Mouse (Mus musculus): ENCODE data around the gene Ctbs.

DNA sequence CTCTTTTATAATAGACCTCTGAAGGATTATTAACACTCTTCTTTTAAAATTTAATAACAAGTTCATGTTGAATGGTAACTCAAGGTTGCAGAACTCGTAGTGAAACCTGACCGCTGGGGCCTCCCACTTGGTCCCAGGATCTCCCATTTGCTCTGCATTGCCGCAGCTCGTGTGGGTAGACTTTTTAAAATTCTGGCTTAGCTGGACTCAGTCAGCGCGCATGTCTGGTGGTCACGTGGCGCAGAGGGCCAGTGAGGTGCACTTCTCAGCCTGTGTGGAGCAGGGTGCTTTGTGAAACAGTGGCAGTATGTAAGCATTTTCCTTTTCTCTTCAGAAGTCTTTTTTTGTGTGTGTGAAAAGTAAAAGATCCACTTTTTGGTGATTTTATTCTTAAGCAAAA, 6.7 kb upstream of the Ctbs start:
- TF ChIP-seq CTCF (IDR thresholded peaks at IDR 0.05; ENCODE audit: control insufficient read depth, insufficient read depth, insufficient read length) (no peak), MAX (IDR thresholded peaks at IDR 0.05) (no peak), MYOD1 (IDR thresholded peaks at IDR 0.05; ENCODE audit: control insufficient read depth, insufficient read length, low read depth) (no peak), MYOG (IDR thresholded peaks at IDR 0.05; ENCODE audit: control insufficient read depth, extremely low read depth, insufficient read length) (no peak), CEBPB (IDR thresholded peaks at IDR 0.05; ENCODE audit: low read depth) (no peak)

Data from C2C12 (cell line).